Mouse (Mus musculus): ENCODE results near the gene Mier3. TPM values are rescaled to one million over a fixed set of nuclear protein-coding genes. Genes with fewer than 3 reads are reported as not detected.

Mier3 gene
- polyA plus RNA-seq, 1 experiment from 2014 or later, result 12.9 TPM

DNA sequence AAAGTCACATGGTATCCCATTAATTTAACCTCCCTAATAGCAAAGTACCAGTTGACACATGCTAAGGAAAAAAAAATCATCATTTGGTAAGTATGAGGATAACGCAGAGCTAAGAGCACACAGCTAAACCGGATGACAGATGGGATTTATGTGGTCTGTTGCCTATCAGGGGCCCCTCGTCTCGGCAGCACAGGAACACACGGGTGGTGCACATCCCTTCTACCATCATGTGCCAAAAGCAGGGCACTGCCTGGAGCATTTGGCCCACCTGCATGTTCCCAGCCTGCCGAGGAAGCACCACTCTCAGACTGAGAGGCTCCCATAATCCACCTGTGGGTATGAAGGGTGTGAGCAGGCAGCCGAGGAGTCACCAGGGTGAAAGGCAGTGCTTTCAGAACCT is 64.4 kb downstream of the Mier3 start:
- H3K4me2 ChIP-seq, result peak overlapping the region; percentile 48; the same call in 1 of the 2 replicates
- H3K9ac ChIP-seq, result no peak overlapping the region; the same call in 1 of the 2 replicates
- ATAC-seq (ENCODE audit: low read depth), result no peak
- H3K36me3 ChIP-seq, result peaks cover 28% of the 10 kb centered on the region
- WGBS (ENCODE audit: insufficient replicate concordance), result 57% methylated on average over 7 of the region's 7 CpGs
- no peaks in the 10 kb centered on the region for H3K9me3 ChIP-seq (replicated peaks)
- DNase-seq, result no peak
- peak overlapping the region; percentile 92 for H3K27ac ChIP-seq
- no peak overlapping the region for H3K4me3 ChIP-seq (replicated peaks)
- peaks cover 50% of the 10 kb centered on the region for H3K4me1 ChIP-seq (replicated peaks)
- no peaks in the 10 kb centered on the region for H3K27me3 ChIP-seq

DNA sequence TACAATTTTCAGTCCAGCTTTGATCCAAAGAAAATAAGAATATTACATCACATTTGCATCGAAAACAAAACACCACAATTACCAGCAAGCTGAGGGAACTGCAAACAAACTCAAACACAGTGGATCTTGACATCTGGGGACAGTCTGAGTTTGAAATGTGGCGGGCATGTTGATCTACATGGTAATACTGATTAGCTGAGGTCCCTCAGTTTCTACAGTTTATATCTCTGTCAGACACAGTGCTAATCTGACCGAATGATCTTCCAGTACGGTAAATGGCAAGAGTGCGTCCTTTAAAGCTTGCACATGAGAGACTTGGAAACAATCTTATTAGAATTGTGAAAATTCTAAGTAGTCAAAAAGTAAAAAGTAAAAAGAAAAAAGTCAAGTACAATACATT is 66.1 kb downstream of the Mier3 start:
- Histone ChIP-seq H3K36me3 (peaks cover 44% of the 10 kb centered on the region), H3K4me1 (replicated peaks) (peaks cover 46% of the 10 kb centered on the region), H3K4me2 (peak overlapping the region; percentile 36; the same call in 1 of the 2 replicates), H3K27me3 (no peaks in the 10 kb centered on the region), H3K4me3 (replicated peaks) (no peak overlapping the region), H3K27ac (peak overlapping the region; percentile 25), H3K9ac (peak overlapping the region; percentile 31; the same call in 1 of the 2 replicates), H3K9me3 (replicated peaks) (no peaks in the 10 kb centered on the region)
- peak; percentile 82 for ATAC-seq (ENCODE audit: low read depth)
- WGBS (ENCODE audit: insufficient replicate concordance), result 25% methylated on average over 5 of the region's 5 CpGs
- DNase-seq, result peak; percentile 29

DNA sequence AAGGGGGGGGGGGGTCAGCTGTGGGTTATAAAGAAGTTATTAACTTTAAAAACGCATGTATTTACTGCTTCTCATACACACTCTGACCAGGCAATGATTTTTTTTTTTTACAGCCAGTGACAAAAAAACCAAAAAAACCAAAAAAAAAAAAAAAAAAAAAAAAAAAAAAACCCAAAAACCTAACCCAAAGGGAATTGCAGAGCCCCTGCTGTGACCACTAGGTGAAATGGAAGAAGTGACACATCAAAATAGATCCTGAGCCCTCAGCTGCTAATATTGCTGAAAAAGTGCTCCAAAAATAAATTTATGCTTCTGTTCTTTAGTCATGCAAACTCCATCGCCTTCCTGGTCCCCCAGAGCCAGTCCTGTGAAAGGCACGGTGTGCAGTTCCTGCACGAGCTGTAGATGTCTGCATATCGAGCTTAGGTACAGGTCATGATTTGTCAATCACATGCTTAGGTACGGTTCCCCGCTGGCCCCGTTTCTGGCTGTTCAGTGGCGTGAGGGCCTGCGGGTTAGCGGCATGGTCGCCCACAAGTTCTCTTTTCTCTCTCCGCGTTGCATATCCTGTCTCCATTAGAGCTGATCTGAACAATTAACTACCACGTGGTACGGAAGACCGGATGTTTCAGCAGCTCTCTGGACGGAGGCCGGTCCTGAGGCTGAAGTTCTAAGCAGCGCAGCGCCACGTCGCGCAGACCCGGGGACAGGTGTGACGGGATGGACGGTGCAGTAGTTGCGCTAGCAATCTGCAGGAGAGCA is 67.7 kb downstream of the Mier3 start:
- no peaks in the 10 kb centered on the region for H3K27me3 ChIP-seq
- no peak overlapping the region for H3K4me3 ChIP-seq (replicated peaks)
- peaks cover 60% of the 10 kb centered on the region for H3K36me3 ChIP-seq
- peaks cover 38% of the 10 kb centered on the region for H3K4me1 ChIP-seq (replicated peaks)
- no peak for DNase-seq
- no peak for ATAC-seq (ENCODE audit: low read depth)
- no peaks in the 10 kb centered on the region for H3K9me3 ChIP-seq (replicated peaks)
- WGBS (ENCODE audit: insufficient replicate concordance), result 91% methylated on average over 28 of the region's 28 CpGs
- H3K27ac ChIP-seq, result no peak overlapping the region
- no peak overlapping the region for H3K9ac ChIP-seq
- H3K4me2 ChIP-seq, result no peak overlapping the region

DNA sequence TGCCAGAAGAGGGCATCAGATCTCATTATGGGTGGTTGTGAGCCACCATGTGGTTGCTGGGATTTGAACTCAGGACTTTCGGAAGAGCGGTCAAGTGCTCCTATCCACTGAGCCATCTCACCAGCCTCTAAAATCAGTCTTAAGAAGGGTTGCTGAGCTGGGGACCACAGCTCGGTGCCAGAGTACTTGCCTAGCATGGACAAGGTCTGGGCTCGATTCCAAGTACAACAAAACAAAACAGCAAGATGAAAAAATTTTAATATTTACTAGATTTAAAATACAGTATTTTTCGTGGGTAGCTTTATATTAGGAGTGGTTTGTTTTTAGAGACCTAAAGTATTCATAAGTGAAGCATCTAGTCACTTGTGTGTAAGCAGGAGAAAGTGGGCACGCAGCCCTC is 72.5 kb downstream of the Mier3 start:
- Histone ChIP-seq H3K9ac (no peak overlapping the region), H3K4me2 (no peak overlapping the region), H3K27ac (no peak overlapping the region), H3K27me3 (no peaks in the 10 kb centered on the region), H3K36me3 (peaks cover 100% of the 10 kb centered on the region), H3K4me1 (replicated peaks) (0 out of 2 replicates have a peak, but pooled peaks cover 4% of the 10 kb centered on the region), H3K9me3 (replicated peaks) (no peaks in the 10 kb centered on the region), H3K4me3 (replicated peaks) (no peak overlapping the region)
- WGBS (ENCODE audit: insufficient replicate concordance), result 88% methylated on average over 6 of the region's 6 CpGs
- DNase-seq (no peak), ATAC-seq (ENCODE audit: low read depth) (no peak)

DNA sequence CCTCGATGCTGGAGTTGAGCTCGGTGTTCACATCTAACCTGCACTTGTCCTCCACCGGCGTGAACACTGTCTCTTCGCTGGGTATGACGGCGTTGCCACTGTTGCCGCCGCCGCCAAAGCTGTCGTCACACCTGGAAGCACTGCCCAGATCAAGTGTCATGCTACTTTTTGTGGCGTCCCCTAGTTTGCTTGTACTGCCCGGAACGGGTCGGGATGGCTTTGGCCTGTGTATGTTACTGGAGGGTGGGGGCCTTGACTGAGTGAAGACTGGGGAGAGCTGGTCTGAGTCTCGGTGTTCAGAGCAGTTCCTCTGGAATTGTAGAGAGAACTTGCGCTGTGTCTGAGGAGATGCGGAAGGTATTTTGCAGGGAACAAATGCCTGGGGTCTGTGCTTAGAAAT is 74.6 kb downstream of the Mier3 start:
- no peaks in the 10 kb centered on the region for H3K27me3 ChIP-seq
- peaks cover 99% of the 10 kb centered on the region for H3K36me3 ChIP-seq
- no peak overlapping the region for H3K4me2 ChIP-seq
- 94% methylated on average over 18 of the region's 18 CpGs for whole genome bisulfite sequencing (ENCODE audit: insufficient replicate concordance)
- no peak overlapping the region for H3K4me3 ChIP-seq (replicated peaks)
- ATAC-seq (ENCODE audit: low read depth) (no peak), DNase-seq (no peak)
- no peaks in the 10 kb centered on the region for H3K4me1 ChIP-seq (replicated peaks)
- H3K27ac ChIP-seq, result no peak overlapping the region
- no peaks in the 10 kb centered on the region for H3K9me3 ChIP-seq (replicated peaks)
- no peak overlapping the region for H3K9ac ChIP-seq

DNA sequence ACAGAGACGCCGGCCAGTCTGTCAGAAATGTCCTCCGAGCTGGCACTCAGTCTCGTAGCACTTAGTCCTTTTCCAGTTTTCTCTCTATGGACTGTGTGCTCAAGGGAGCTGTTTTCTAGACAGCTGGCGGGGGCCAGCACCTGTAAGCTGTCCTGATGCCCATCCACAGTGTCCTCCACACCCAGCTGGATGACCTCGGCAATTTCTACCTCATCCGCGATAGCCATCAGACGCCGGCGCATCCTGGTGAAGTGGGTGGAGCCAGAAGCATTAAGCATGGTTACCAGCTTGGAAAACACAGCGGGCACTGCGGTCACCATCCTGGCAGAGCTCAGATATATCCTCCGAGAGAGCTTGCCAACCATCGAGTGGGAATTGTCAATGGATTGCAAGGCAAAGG is 75.2 kb downstream of the Mier3 start:
- H3K27me3 ChIP-seq, result no peaks in the 10 kb centered on the region
- no peak overlapping the region for H3K27ac ChIP-seq
- H3K4me2 ChIP-seq, result no peak overlapping the region
- ATAC-seq (ENCODE audit: low read depth), result no peak
- no peak overlapping the region for H3K4me3 ChIP-seq (replicated peaks)
- DNase-seq, result no peak
- H3K36me3 ChIP-seq, result peaks cover 99% of the 10 kb centered on the region
- no peaks in the 10 kb centered on the region for H3K4me1 ChIP-seq (replicated peaks)
- H3K9me3 ChIP-seq (replicated peaks), result no peaks in the 10 kb centered on the region
- 92% methylated on average over 15 of the region's 15 CpGs for WGBS (ENCODE audit: insufficient replicate concordance)
- no peak overlapping the region for H3K9ac ChIP-seq

DNA sequence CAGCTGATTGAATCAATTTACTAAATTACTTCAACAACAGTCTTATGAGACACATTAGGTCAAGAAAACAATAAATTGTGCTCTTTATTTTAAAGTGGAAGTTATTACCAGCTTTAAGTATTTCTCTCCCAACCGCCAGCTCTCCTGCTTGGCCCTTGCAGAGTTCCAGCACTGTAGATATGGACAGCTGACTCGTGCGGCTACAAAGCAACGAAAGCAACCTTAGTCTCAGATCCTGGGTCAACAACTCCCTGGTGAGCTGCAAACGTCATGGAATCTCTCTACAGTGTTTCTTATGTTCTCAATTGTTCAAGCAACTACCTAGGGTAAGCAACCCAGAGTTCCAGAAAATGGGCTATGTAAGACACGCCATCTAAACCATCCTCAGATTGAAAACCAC is 76.2 kb downstream of the Mier3 start:
- 89% methylated on average over 6 of the region's 6 CpGs for WGBS (ENCODE audit: insufficient replicate concordance)

DNA sequence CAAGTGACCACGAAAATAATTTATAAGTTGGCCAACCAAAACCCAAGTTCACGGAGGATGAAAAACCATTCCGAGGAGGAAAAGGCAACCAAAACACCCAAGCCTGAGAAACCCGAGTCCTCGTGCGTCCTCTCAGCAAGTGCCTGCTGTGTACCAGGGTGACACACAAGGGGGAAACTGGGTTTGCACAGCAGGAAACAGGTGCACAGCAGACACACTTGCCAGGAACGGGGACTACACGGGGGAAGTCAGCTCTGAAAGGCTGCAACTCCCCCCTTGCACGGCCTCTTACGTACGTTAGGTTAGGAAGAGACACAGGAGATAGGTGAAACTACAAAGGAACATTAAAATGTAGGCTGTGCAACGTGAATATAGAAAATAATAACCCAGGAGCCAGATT is 81.7 kb downstream of the Mier3 start:
- H3K4me1 ChIP-seq (replicated peaks), result no peaks in the 10 kb centered on the region
- no peak overlapping the region for H3K27ac ChIP-seq
- H3K4me3 ChIP-seq (replicated peaks), result no peak overlapping the region
- no peaks in the 10 kb centered on the region for H3K27me3 ChIP-seq
- H3K9ac ChIP-seq, result no peak overlapping the region
- H3K4me2 ChIP-seq, result no peak overlapping the region
- ATAC-seq (ENCODE audit: low read depth) (no peak), DNase-seq (no peak)
- H3K36me3 ChIP-seq, result peaks cover 95% of the 10 kb centered on the region
- WGBS (ENCODE audit: insufficient replicate concordance), result 76% methylated on average over 12 of the region's 12 CpGs
- no peaks in the 10 kb centered on the region for H3K9me3 ChIP-seq (replicated peaks)

More for the DNA sequence above, 76.2 kb downstream of the Mier3 start:
- peaks cover 98% of the 10 kb centered on the region for H3K36me3 ChIP-seq
- H3K4me1 ChIP-seq (replicated peaks), result no peaks in the 10 kb centered on the region
- no peak for DNase-seq
- no peak overlapping the region for H3K27ac ChIP-seq
- H3K9me3 ChIP-seq (replicated peaks), result no peaks in the 10 kb centered on the region
- no peaks in the 10 kb centered on the region for H3K27me3 ChIP-seq
- no peak overlapping the region for H3K4me2 ChIP-seq
- ATAC-seq (ENCODE audit: low read depth), result no peak
- H3K9ac ChIP-seq, result no peak overlapping the region
- H3K4me3 ChIP-seq (replicated peaks), result no peak overlapping the region

Other genes with a start within 250 kb of the Mier3 start
- 38.4 and 53.2 TPM in 2 replicates for gene Gpbp1, start 190.9 kb upstream of the Mier3 start, polyA plus RNA-seq (2015; fragmentation: Nextera tagmentation; extraction: Ambion mirVana)
- gene Gm49496, start 131.0 kb upstream of the Mier3 start, polyA plus RNA-seq (2015; fragmentation: Nextera tagmentation; extraction: Ambion mirVana), result not detected in 2 replicates
- not detected in 2 replicates for gene Gm10198, start 88.2 kb upstream of the Mier3 start, polyA plus RNA-seq (2015; fragmentation: Nextera tagmentation; extraction: Ambion mirVana)
- 11.1 and 14.5 TPM in 2 replicates for gene Map3k1, start 128.0 kb downstream of the Mier3 start, polyA plus RNA-seq (2015; fragmentation: Nextera tagmentation; extraction: Ambion mirVana)

Measured in liver, embryonic 13.5 days (tissue).